Mouse (Mus musculus) testis, adult 2 months (tissue): ENCODE results near the gene Tuba4a.
A peak's percentile ranks its signal among the peaks of the same experiment; 100 is the strongest.

Source experiments
- CTCF ChIP-seq: fragments of 200-500 bp; IDR thresholded peaks from 2 replicates; pipeline ENCODE4 v1.5.1; 2012; ENCODE audit warnings: low read depth, mild to moderate bottlenecking, inconsistent platforms, low read length, moderate library complexity; ENCODE audit not compliant: control insufficient read depth, insufficient read depth, insufficient replicate concordance
- POLR2A ChIP-seq: fragments of 200-500 bp; IDR thresholded peaks from 2 replicates; pipeline ENCODE4 v1.6.1; 2012; ENCODE audit warnings: low read depth, mild to moderate bottlenecking, inconsistent platforms, low read length, moderate library complexity; ENCODE audit not compliant: control insufficient read depth

DNA sequence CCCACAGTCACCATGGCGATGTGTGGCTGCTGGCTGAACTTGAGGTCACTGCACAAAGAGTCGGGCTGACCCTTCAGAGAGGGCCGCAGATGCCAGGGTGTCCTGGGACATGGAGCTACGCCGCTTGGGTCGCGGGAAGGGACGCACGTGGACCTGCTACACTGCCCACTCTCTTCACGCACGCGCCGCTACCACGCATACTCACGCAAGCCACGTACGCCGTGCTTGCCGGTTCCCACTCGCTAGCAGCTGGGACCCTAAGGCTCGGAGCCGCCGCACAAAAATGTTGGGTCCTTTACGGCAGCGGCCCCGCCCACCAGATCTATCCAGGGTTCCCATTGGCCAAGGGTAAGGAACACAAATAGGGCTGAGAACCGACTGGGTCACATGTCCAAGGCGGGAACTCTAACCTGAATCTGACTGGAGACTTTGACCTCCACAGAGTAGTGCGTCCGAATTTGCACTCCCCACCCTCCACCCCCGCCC, 39.5 kb downstream of the Tuba4a start, which contains the start of gene Abcb6:
- no peak for TF ChIP-seq CTCF
- TF ChIP-seq POLR2A: peak; percentile 70; the same call in 1 of the 2 replicates
